Mouse (Mus musculus) heart, embryonic 14.5 days (tissue): ENCODE measurements around the gene Nr2c2. TPM values are rescaled to one million over a fixed set of nuclear protein-coding genes. Genes with fewer than 3 reads are reported as not detected.

ENCODE experiments used
- ATAC-seq: fragments of 200-750 bp; cut with Nextera tagmentation; 2 replicates; pipeline ENCODE4 v1.8.0; 2017; ENCODE audit warnings: low read depth, moderate TSS enrichment; ENCODE audit not compliant: insufficient number of reproducible peaks, insufficient read depth, low FRiP score
- H3K27ac ChIP-seq, 2 experiments: fragments of 200-500 bp in 1 of 2; fragments of 300-500 bp in 1 of 2; sonication (generic) in 1 of 2; replicated peaks in 1 of 2; 2 replicates each; pipeline ENCODE4 v1.5.1; 2012 to 2014; ENCODE audit warnings: low read depth in 2 of 2, low read length in 2 of 2, control low read depth in 1 of 2, mild to moderate bottlenecking in 1 of 2, mixed read lengths in 1 of 2; ENCODE audit not compliant: control insufficient read depth in 1 of 2, insufficient read depth in 1 of 2
- H3K27me3 ChIP-seq: fragments of 300-500 bp; sonication (generic); 2 replicates; pipeline ENCODE4 v1.6.1; 2014; ENCODE audit warnings: mild to moderate bottlenecking, low read length, control low read depth; ENCODE audit not compliant: control insufficient read depth, insufficient read depth
- H3K36me3 ChIP-seq: fragments of 300-500 bp; sonication (generic); 2 replicates; pipeline ENCODE4 v1.6.1; 2014; ENCODE audit warnings: mild to moderate bottlenecking, control low read depth, low read length, mixed read lengths; ENCODE audit not compliant: control insufficient read depth, insufficient read depth
- H3K4me1 ChIP-seq, 2 experiments: fragments of 200-500 bp in 1 of 2; fragments of 300-500 bp in 1 of 2; sonication (generic) in 1 of 2; 2 replicates each; pipeline ENCODE4 v1.6.1; 2012 to 2014; ENCODE audit warnings: low read length in 2 of 2, control low read depth in 1 of 2, mixed read lengths in 1 of 2; ENCODE audit not compliant: control insufficient read depth in 2 of 2, insufficient read depth in 2 of 2
- H3K4me2 ChIP-seq: fragments of 300-500 bp; sonication (generic); 2 replicates; pipeline ENCODE4 v1.6.1; 2014; ENCODE audit warnings: mild to moderate bottlenecking, low read length
- H3K4me3 ChIP-seq, 2 experiments: fragments of 200-500 bp in 1 of 2; fragments of 300-500 bp in 1 of 2; sonication (generic) in 1 of 2; 2 replicates each; pipeline ENCODE4 v1.5.1; 2012 to 2014; ENCODE audit warnings: low read length in 2 of 2, mild to moderate bottlenecking in 2 of 2, control low read depth in 1 of 2, low read depth in 1 of 2, moderate library complexity in 1 of 2; ENCODE audit not compliant: control insufficient read depth in 1 of 2, insufficient read depth in 1 of 2
- H3K9ac ChIP-seq: fragments of 300-500 bp; sonication (generic); 2 replicates; pipeline ENCODE4 v1.6.1; 2014; ENCODE audit warnings: mild to moderate bottlenecking, low read length
- H3K9me3 ChIP-seq: fragments of 300-500 bp; sonication (generic); 2 replicates; pipeline ENCODE4 v1.6.1; 2016; ENCODE audit warnings: low read length, control low read depth; ENCODE audit not compliant: control insufficient read depth
- WGBS: fragments of 180-500 bp; shearing (Covaris S2); extraction: QIAGEN DNeasy Blood & Tissue Kit; methylation state at CpG from one replicate; pipeline ENCODE4 v1.1.7; 2014; 5-methylcytosine and 5-hydroxymethylcytosine counted together
- polyA plus RNA-seq: library from polyadenylated mRNA; unstranded; fragments of >200 nt; fragmentation: Nextera tagmentation; extraction: Ambion mirVana; gene quantifications from 2 replicates; pipeline ENCODE4 v1.2.1, GENCODE M21; 2014

The Nr2c2 gene
- polyA plus RNA-seq, 1 experiment from 2014 or later, result 20.4 TPM

DNA sequence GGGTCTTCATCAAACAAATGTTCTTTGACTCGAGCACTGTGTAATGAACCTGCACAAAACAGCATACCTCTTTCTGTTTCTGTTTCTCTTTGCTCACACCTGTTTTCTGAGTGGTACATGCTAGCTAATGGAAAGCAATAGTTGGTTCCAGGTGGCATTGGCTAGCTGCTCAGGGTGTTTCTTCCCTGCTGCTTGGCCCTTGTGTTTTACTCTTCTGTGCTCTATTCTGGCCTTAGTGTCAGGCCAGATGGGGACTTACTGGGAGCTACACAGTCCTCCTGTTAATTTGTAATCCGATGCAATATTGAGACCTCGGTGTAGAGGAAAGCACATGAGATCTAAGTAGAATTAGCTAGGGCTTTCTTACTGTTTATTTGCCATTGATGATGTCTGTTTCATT is 67.6 kb downstream of the Nr2c2 start:
- H3K36me3 ChIP-seq, result peaks cover 100% of the 10 kb centered on the region
- no peak overlapping the region for H3K4me3 ChIP-seq
- no peaks in the 10 kb centered on the region for H3K27me3 ChIP-seq
- H3K27ac ChIP-seq, result no peak overlapping the region
- no peak for ATAC-seq
- H3K4me2 ChIP-seq, result no peak overlapping the region
- no peak overlapping the region for H3K9ac ChIP-seq
- 93% methylated on average over 3 of the region's 3 CpGs for WGBS
- H3K4me1 ChIP-seq, result peaks cover 0 to 1% of the 10 kb centered on the region in 2 experiments; a peak in 2 of 4 replicates
- H3K9me3 ChIP-seq, result no peaks in the 10 kb centered on the region

DNA sequence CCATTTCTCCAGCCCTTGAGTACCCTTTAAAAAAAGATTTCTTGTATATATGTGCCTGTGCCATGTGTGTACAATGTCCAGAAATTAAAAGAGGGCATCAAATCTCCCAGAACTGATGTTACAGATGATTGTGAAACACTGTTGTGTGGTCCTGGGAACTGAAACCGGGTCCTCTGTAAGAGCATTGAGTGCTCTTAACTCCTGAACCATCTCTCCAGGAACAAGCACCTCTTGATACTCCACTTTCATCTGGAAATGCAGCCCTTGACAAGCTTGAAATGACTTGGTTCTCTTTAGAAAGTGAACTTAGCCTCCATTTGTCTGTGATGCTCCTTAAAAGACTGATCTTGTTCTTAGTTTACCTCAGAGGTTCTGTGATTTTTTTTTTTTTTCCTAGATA is 71.5 kb downstream of the Nr2c2 start:
- Histone ChIP-seq H3K27me3 (no peaks in the 10 kb centered on the region), H3K9me3 (no peaks in the 10 kb centered on the region), H3K4me1 (no peaks in the 10 kb centered on the region), H3K9ac (no peak overlapping the region), H3K27ac (no peak overlapping the region), H3K36me3 (peaks cover 99% of the 10 kb centered on the region), H3K4me2 (no peak overlapping the region), H3K4me3 (no peak overlapping the region)
- no peak for ATAC-seq
- 83% methylated on average over 1 of the region's 1 CpGs for WGBS

GRCm38 (mm10) chr6:92176450-92176849 is 85.3 kb downstream of the Nr2c2 start:
- Histone ChIP-seq H3K4me1 (no peaks in the 10 kb centered on the region), H3K9me3 (peaks cover 4% of the 10 kb centered on the region), H3K9ac (no peak overlapping the region), H3K27ac (no peak overlapping the region), H3K36me3 (peaks cover 74% of the 10 kb centered on the region), H3K4me3 (no peak overlapping the region), H3K27me3 (no peaks in the 10 kb centered on the region), H3K4me2 (no peak overlapping the region)
- 96% methylated on average over 1 of the region's 1 CpGs for WGBS
- ATAC-seq, result no peak

- Histone ChIP-seq H3K9me3 (peaks cover 4% of the 10 kb centered on the region), H3K4me2 (peak within 1 kb of the TSS; percentile 86), H3K36me3 (peaks cover 37% of the 10 kb centered on the region), H3K4me3 (peak within 1 kb of the TSS; percentile 73 to 90), H3K27me3 (no peaks in the 10 kb centered on the region), H3K27ac (peak within 1 kb of the TSS; percentile 25 to 72; a peak in 3 of 4 replicates), H3K9ac (peak within 1 kb of the TSS; percentile 92), H3K4me1 (peaks cover 3 to 7% of the 10 kb centered on the region in 2 experiments)
- WGBS, result under 1% methylated on average over 42 of the region's 42 CpGs
- peak; percentile 86 for ATAC-seq
Measured at GRCm38 (mm10) chr6:92183621-92184131, 92.5 kb downstream of the Nr2c2 start, which contains the start of gene Mrps25. Mrps25 (minus strand) TSS chr6:92184033.

GRCm38 (mm10) chr6:92184178-92184577 is 93.0 kb downstream of the Nr2c2 start:
- Histone ChIP-seq H3K27me3 (no peaks in the 10 kb centered on the region), H3K36me3 (peaks cover 40% of the 10 kb centered on the region), H3K9me3 (peaks cover 4% of the 10 kb centered on the region), H3K4me1 (peaks cover 3 to 7% of the 10 kb centered on the region in 2 experiments), H3K4me2 (peak overlapping the region; percentile 86), H3K27ac (peak overlapping the region in 1 of 2 experiments; percentile 72; a peak in 1 of 4 replicates), H3K4me3 (peak overlapping the region; percentile 73 to 90), H3K9ac (peak overlapping the region; percentile 92)
- 6% methylated on average over 10 of the region's 10 CpGs for WGBS
- no peak for ATAC-seq

GRCm38 (mm10) chr6:92199414-92199813 is 108.2 kb downstream of the Nr2c2 start:
- no peak for ATAC-seq
- no peak overlapping the region for H3K4me3 ChIP-seq
- no peak overlapping the region for H3K4me2 ChIP-seq
- no peaks in the 10 kb centered on the region for H3K4me1 ChIP-seq
- peaks cover 82% of the 10 kb centered on the region for H3K36me3 ChIP-seq
- no peak overlapping the region for H3K9ac ChIP-seq
- no peak overlapping the region for H3K27ac ChIP-seq
- no peaks in the 10 kb centered on the region for H3K9me3 ChIP-seq
- no peaks in the 10 kb centered on the region for H3K27me3 ChIP-seq
- WGBS, result 72% methylated on average over 8 of the region's 8 CpGs

- no peaks in the 10 kb centered on the region for H3K27me3 ChIP-seq
- H3K4me1 ChIP-seq, result peaks cover 5 to 13% of the 10 kb centered on the region in 2 experiments
- peak overlapping the region; percentile 30 to 69 for H3K27ac ChIP-seq
- peak overlapping the region; percentile 87 to 89 for H3K4me3 ChIP-seq
- ATAC-seq, result peak; percentile 48; the same call in 1 of the 2 replicates
- H3K4me2 ChIP-seq, result peak overlapping the region; percentile 94
- peaks cover 22% of the 10 kb centered on the region for H3K36me3 ChIP-seq
- H3K9me3 ChIP-seq, result no peaks in the 10 kb centered on the region
- H3K9ac ChIP-seq, result peak overlapping the region; percentile 97
- WGBS, result under 1% methylated on average over 40 of the region's 48 CpGs
Measured at GRCm38 (mm10) chr6:92214055-92214772, 123.0 kb downstream of the Nr2c2 start.
